Mouse (Mus musculus): Measurements from ENCODE around the gene B230118H07Rik. TPM values are rescaled to one million over a fixed set of nuclear protein-coding genes. Genes with fewer than 3 reads are reported as not detected.

B230118H07Rik gene
- polyA plus RNA-seq, 1 experiment, result 42.2 TPM

GRCm38 (mm10) chr2:101594681-101595080 lies 54.7 kb downstream of the B230118H07Rik start:
- TF ChIP-seq POLR2A (IDR thresholded peaks at IDR 0.05; ENCODE audit: extremely low read depth, insufficient read depth, low read length) (no peak), CTCF (IDR thresholded peaks at IDR 0.05; ENCODE audit: extremely low read depth, insufficient read depth, low read length) (no peak)
- peaks cover 4% of the 10 kb centered on the region; the same call in 1 of the 2 replicates for H3K4me1 ChIP-seq (ENCODE audit: control insufficient read depth, insufficient read depth, low read length)
- H3K4me3 ChIP-seq (ENCODE audit: insufficient read depth, low read length), result no peak overlapping the region
- H3K27ac ChIP-seq (ENCODE audit: insufficient read depth, low read length), result no peak overlapping the region

GRCm38 (mm10) chr2:101592886-101593285 lies 56.4 kb downstream of the B230118H07Rik start:
- H3K4me1 ChIP-seq (ENCODE audit: control insufficient read depth, insufficient read depth, low read length), result no peaks in the 10 kb centered on the region; the same call in 1 of the 2 replicates
- no peak overlapping the region for H3K27ac ChIP-seq (ENCODE audit: insufficient read depth, low read length)
- TF ChIP-seq CTCF (IDR thresholded peaks at IDR 0.05; ENCODE audit: extremely low read depth, insufficient read depth, low read length), result no peak
- TF ChIP-seq POLR2A (IDR thresholded peaks at IDR 0.05; ENCODE audit: extremely low read depth, insufficient read depth, low read length), result no peak
- H3K4me3 ChIP-seq (ENCODE audit: insufficient read depth, low read length), result no peak overlapping the region

GRCm38 (mm10) chr2:101592023-101592841 lies 57.1 kb downstream of the B230118H07Rik start:
- no peak overlapping the region for H3K4me3 ChIP-seq (ENCODE audit: insufficient read depth, low read length)
- TF ChIP-seq CTCF (IDR thresholded peaks at IDR 0.05; ENCODE audit: extremely low read depth, insufficient read depth, low read length) (no peak), POLR2A (IDR thresholded peaks at IDR 0.05; ENCODE audit: extremely low read depth, insufficient read depth, low read length) (no peak)
- H3K27ac ChIP-seq (ENCODE audit: insufficient read depth, low read length), result no peak overlapping the region

GRCm38 (mm10) chr2:101591356-101591755 lies 58.0 kb downstream of the B230118H07Rik start:
- H3K4me3 ChIP-seq (ENCODE audit: insufficient read depth, low read length), result no peak overlapping the region
- TF ChIP-seq POLR2A (IDR thresholded peaks at IDR 0.05; ENCODE audit: extremely low read depth, insufficient read depth, low read length), result no peak
- TF ChIP-seq CTCF (IDR thresholded peaks at IDR 0.05; ENCODE audit: extremely low read depth, insufficient read depth, low read length), result no peak
- no peaks in the 10 kb centered on the region for H3K4me1 ChIP-seq (ENCODE audit: control insufficient read depth, insufficient read depth, low read length)
- no peak overlapping the region for H3K27ac ChIP-seq (ENCODE audit: insufficient read depth, low read length)

More at GRCm38 (mm10) chr2:101592023-101592841, 57.1 kb downstream of the B230118H07Rik start:
- no peaks in the 10 kb centered on the region for H3K4me1 ChIP-seq (ENCODE audit: control insufficient read depth, insufficient read depth, low read length)

- no peaks in the 10 kb centered on the region for H3K4me1 ChIP-seq (ENCODE audit: control insufficient read depth, insufficient read depth, low read length)
- no peak overlapping the region for H3K4me3 ChIP-seq (ENCODE audit: insufficient read depth, low read length)
- TF ChIP-seq POLR2A (IDR thresholded peaks at IDR 0.05; ENCODE audit: extremely low read depth, insufficient read depth, low read length), result no peak
- no peak for TF ChIP-seq CTCF (IDR thresholded peaks at IDR 0.05; ENCODE audit: extremely low read depth, insufficient read depth, low read length)
- H3K27ac ChIP-seq (ENCODE audit: insufficient read depth, low read length), result no peak overlapping the region
Observed at GRCm38 (mm10) chr2:101581418-101581817, 67.9 kb downstream of the B230118H07Rik start.

GRCm38 (mm10) chr2:101580977-101581376 lies 68.4 kb downstream of the B230118H07Rik start:
- TF ChIP-seq CTCF (IDR thresholded peaks at IDR 0.05; ENCODE audit: extremely low read depth, insufficient read depth, low read length) (no peak), POLR2A (IDR thresholded peaks at IDR 0.05; ENCODE audit: extremely low read depth, insufficient read depth, low read length) (no peak)
- H3K4me3 ChIP-seq (ENCODE audit: insufficient read depth, low read length), result no peak overlapping the region
- H3K27ac ChIP-seq (ENCODE audit: insufficient read depth, low read length), result no peak overlapping the region
- no peaks in the 10 kb centered on the region for H3K4me1 ChIP-seq (ENCODE audit: control insufficient read depth, insufficient read depth, low read length)

GRCm38 (mm10) chr2:101580428-101580827 lies 68.9 kb downstream of the B230118H07Rik start:
- Histone ChIP-seq H3K4me3 (ENCODE audit: insufficient read depth, low read length) (no peak overlapping the region), H3K27ac (ENCODE audit: insufficient read depth, low read length) (no peak overlapping the region), H3K4me1 (ENCODE audit: control insufficient read depth, insufficient read depth, low read length) (no peaks in the 10 kb centered on the region)
- TF ChIP-seq POLR2A (IDR thresholded peaks at IDR 0.05; ENCODE audit: extremely low read depth, insufficient read depth, low read length) (no peak), CTCF (IDR thresholded peaks at IDR 0.05; ENCODE audit: extremely low read depth, insufficient read depth, low read length) (no peak)

- Histone ChIP-seq H3K27ac (ENCODE audit: insufficient read depth, low read length) (no peak overlapping the region), H3K4me1 (ENCODE audit: control insufficient read depth, insufficient read depth, low read length) (no peaks in the 10 kb centered on the region), H3K4me3 (ENCODE audit: insufficient read depth, low read length) (no peak overlapping the region)
- no peak for TF ChIP-seq POLR2A (IDR thresholded peaks at IDR 0.05; ENCODE audit: extremely low read depth, insufficient read depth, low read length)
- no peak for TF ChIP-seq CTCF (IDR thresholded peaks at IDR 0.05; ENCODE audit: extremely low read depth, insufficient read depth, low read length)
Observed at GRCm38 (mm10) chr2:101580027-101580426, 69.3 kb downstream of the B230118H07Rik start.

GRCm38 (mm10) chr2:101577243-101577642 lies 72.1 kb downstream of the B230118H07Rik start:
- no peaks in the 10 kb centered on the region for H3K4me1 ChIP-seq (ENCODE audit: control insufficient read depth, insufficient read depth, low read length)
- no peak overlapping the region for H3K4me3 ChIP-seq (ENCODE audit: insufficient read depth, low read length)
- TF ChIP-seq POLR2A (IDR thresholded peaks at IDR 0.05; ENCODE audit: extremely low read depth, insufficient read depth, low read length), result no peak
- TF ChIP-seq CTCF (IDR thresholded peaks at IDR 0.05; ENCODE audit: extremely low read depth, insufficient read depth, low read length), result no peak
- H3K27ac ChIP-seq (ENCODE audit: insufficient read depth, low read length), result no peak overlapping the region

- Histone ChIP-seq H3K4me1 (ENCODE audit: control insufficient read depth, insufficient read depth, low read length) (no peaks in the 10 kb centered on the region), H3K4me3 (ENCODE audit: insufficient read depth, low read length) (no peak overlapping the region), H3K27ac (ENCODE audit: insufficient read depth, low read length) (no peak overlapping the region)
- TF ChIP-seq POLR2A (IDR thresholded peaks at IDR 0.05; ENCODE audit: extremely low read depth, insufficient read depth, low read length) (no peak), CTCF (IDR thresholded peaks at IDR 0.05; ENCODE audit: extremely low read depth, insufficient read depth, low read length) (no peak)
Observed at GRCm38 (mm10) chr2:101569230-101569629, 80.1 kb downstream of the B230118H07Rik start.
